Mouse (Mus musculus) B cell, adult (primary cell): Measurements from ENCODE around the gene Kti12. TPM values are rescaled to one million over a fixed set of nuclear protein-coding genes. Genes with fewer than 3 reads are reported as not detected.

ENCODE experiments used
- total RNA-seq: library from RNA; stranded (reverse); gene quantifications from 4 replicates; pipeline ENCODE4 v1.2.4, GENCODE M21; 2023; ENCODE audit not compliant: inconsistent age

The Kti12 gene
- 23.5 to 34.5 TPM (median 28.9 TPM) in 4 replicates for total RNA-seq

DNA sequence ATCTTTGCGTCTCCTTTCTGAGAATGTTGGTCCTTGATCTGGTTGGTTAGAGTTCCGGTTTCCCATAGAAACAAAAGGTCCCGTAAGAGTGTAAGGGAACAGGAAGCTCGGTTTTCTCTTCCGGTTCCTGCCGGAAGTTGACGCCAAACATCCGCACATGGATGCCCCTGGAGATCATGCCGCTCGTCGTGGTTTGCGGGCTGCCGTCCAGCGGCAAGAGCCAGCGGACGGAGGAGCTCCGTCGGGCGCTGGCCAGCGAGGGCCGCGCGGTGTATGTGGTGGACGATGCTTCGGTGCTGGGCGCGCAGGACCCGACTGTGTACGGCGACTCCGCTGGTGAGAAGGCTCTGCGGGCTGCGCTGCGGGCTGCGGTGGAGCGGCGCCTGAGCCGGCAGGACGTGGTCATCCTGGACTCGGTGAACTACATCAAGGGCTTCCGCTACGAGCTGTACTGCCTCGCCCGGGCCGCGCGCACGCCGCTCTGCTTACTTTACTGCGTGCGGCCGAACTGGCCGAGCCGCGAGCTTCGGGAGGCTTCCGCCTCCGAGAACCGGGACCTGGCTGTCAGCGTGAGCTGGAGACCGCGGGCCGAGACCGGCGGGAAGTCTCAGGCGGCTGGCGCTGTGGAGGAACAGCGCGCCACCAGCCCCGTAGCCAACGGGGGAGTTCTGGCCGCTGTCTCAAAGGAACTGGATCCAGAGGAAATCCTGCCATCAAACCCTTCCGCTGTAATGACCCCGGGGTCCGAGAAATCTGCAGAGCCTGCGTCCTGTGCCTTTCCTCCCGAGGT lies at the start of gene Kti12:
TSS of gene Kti12 (plus strand) at position 71 of the 790 bp plus-strand sequence.

DNA sequence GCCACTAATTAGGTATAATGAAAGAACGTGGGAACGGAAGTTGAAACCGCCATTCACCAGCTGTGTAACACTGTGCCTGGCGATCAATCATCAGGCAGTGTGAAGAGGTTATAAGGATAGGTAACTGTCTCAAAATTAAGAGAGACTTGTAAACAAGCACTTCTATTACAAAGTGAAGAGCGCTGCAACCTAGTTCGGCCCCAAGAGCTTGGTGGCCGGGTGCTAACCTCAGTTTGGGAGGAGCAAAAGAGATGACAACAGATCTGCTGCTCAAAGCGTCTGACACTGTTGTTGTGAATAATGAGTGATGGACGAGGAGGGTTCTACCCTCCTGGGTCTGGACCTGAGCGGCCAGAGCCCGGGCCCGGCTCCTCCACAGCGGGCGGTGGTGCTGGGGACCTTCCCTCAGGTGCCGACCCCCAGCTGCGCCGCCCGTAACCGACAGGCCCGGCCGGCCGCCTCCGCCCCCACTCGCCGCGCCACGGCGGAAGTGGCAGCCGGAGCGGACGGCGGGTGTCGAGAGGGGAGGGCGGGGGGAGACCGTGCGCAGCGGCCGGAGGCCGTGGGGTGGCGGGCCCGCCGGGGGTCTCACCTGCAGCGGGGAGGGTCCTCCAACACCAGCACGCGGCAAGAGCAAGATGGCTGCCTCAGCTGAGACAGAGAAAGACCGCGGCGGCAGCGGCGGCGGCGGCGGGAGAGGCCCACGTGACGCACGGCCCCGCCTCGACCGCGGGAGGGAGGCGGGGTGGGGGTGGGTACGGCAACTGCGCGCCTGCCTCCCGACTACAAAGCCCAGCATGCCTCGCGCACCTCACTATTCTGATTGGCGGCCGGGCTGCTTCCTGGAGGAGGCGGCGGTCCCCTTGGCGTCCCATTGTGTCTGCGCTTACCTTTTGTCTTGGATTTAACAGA lies 14.4 kb upstream of the Kti12 start, which contains the start of gene Btf3l4:
TSS of gene Btf3l4 (minus strand) at position 699 of the 912 bp plus-strand sequence.

DNA sequence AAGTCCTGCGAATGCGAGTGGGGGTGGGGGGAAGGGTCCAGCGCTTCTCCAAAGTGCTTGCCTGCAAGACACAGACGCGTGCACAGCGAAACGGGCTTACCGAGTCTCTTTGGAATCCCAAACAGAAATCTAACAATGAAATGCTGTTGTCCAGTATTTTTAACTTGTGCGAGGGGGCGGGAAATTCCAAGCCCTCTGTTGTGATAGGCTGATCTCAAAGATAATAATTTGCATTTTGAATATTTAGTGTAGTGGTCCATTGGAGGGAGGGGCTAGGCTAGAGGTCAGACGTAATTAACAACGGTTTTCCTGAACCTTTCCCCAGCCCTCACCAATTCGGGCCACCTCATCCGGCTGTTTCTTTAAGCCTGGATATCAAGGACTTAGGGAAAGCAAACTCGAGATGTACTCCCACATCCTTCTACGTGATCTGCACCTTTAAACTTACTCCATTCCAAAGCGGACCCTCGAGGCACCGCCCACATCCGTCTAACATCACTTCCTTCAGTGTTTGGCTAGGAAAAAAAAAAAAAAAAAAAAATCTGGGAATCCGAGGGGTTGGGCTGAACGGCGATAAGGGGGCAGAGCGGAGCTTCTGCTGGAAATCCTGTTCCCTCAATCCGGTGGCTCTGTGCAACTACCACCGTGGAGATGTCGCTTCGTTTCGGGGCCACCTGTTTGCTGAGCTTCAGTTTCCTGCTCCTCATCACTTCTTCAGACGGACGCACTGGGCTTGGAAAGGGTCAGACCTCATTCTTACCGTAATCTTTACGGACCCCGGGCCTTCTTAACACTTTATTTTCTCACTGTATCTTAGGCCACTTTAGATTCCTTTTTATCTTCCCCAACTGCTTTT lies 13.2 kb upstream of the Kti12 start, which contains the start of gene Txndc12:
TSS of gene Txndc12 (plus strand) at position 487 of the 856 bp plus-strand sequence.

DNA sequence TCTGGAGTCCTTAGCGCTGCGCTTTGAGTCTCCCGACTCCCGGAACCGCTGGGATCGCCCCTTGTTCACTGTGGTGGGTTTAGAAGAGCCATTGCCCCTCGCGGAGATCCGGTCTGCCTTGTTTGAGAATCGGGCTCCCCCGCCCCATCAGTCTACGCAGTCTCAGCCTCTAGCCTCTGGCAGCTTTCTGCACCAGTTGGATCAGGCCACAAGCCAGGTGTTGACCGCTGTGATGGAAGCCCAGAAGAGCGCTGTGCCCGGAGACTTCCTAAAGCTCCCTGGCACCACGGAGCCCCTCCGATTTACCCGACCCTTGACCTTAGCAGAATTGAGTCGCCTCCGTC lies 892 bp downstream of the Kti12 start, which contains the start of gene A730015C16Rik:
TSS of gene A730015C16Rik (minus strand) at position 115 of the 344 bp plus-strand sequence.

DNA sequence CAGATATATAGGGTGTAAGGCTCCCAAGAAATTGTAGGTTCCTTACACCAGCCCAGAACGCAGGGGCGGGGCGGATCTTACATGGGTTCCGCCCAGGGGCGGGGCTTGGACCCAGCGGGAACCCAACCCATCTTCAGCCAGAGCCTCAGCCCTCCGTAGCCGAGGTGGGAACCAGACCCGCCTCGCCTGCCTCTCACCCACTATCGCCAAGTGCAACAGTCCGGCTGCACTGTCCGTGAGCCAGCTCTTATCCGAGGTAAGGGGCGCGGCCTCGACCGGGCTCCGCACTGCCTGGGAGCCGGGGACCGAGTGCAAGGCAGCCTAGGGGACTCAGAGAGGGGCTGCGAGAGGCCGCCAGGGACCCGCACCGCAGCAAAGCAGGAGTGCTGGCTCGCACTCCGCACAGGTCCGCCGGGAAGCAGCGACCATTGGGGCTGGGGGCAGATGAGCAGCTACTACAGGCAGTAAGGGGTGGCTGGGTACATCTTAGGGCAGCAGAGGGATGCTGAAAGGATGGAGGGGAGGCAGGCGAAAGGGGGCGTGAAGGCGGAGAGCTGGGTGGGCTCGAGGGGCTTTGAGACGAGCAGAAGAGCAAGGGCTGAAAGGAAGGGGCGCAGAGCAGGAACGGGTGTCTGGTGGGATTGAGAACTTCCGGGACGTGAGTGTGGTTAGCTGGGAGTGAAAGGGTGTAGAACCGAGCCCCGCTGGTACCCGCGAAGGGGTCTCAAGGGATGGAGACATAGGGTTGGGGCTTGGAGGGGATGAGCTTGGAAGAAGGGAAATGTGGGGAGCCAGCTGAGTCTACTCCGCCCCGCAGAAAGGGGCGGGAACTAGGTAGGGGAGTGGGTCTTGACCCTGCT lies 31.6 kb downstream of the Kti12 start, which contains the start of gene Rab3b:
TSS of gene Rab3b (plus strand) at position 101 of the 860 bp plus-strand sequence.

Other genes with a start within 250 kb of the Kti12 start
- gene Cc2d1b, start 227.8 kb upstream of the Kti12 start, total RNA-seq, result 107 to 126 TPM (median 117 TPM) in 4 replicates
- not detected in 4 replicates for gene 3110021N24Rik, start 128.1 kb upstream of the Kti12 start, total RNA-seq
- gene Zfyve9, start 67.0 kb upstream of the Kti12 start, total RNA-seq, result 0.10 to 0.24 TPM (median 0.12 TPM) in 3 of 4 replicates, not detected in the other
- 52.8 to 68.8 TPM (median 62.1 TPM) in 4 replicates for gene Btf3l4, start 14.2 kb upstream of the Kti12 start, total RNA-seq
- 27.1 to 34.1 TPM (median 33.0 TPM) in 4 replicates for gene Txndc12, start 13.2 kb upstream of the Kti12 start, total RNA-seq
- not detected in 4 replicates for gene A730015C16Rik, start 834 bp downstream of the Kti12 start, total RNA-seq
- 0.54 TPM in 1 of 4 replicates, not detected in the others for gene Rab3b, start 31.3 kb downstream of the Kti12 start, total RNA-seq
- gene Nrd1, start 152.9 kb downstream of the Kti12 start, total RNA-seq, result 204 to 220 TPM (median 211 TPM) in 4 replicates